13 mouse cellular contexts compared by ENCODE assay signal in genomic region chr12:100269967-100270662, GRCm38 (mm10).
A peak's percentile ranks its signal among the peaks of the same experiment; 100 is the strongest.
DNase-seq lines count a peak whose midpoint lies in the region; ATAC-seq and TF ChIP-seq lines count a peak whose summit lies in the region.
"Had no signal": no experiment of that assay in that cellular context is flagged by ENCODE, and none has a peak within 500 bp of the region (broad histone marks: within the 10 kb centered on the region; RNA-seq: fewer than 3 reads in every experiment).

No protein-coding gene starts in this region.

- no peaks in the 10 kb centered on the region for H3K36me3 ChIP-seq in forebrain, embryonic 12.5 days (replicated peaks)
- H3K36me3 ChIP-seq: embryonic facial prominence, embryonic 15.5 days; liver, embryonic 13.5 days had no signal

- H3K27me3 ChIP-seq in cerebellum, adult 2 months (ENCODE audit: control insufficient read depth, insufficient read depth, low read length) = no peaks in the 10 kb centered on the region
- no peaks in the 10 kb centered on the region for H3K27me3 ChIP-seq in forebrain, embryonic 12.5 days
- H3K27me3 ChIP-seq: liver, embryonic 13.5 days had no signal

- peak overlapping the region; percentile 10; the same call in 1 of the 2 replicates for H3K27ac ChIP-seq in cerebellum, adult 2 months (ENCODE audit: insufficient read depth, low read length)
- peak overlapping the region; percentile 86 for H3K27ac ChIP-seq in layer of hippocampus, adult 2 months
- H3K27ac ChIP-seq in forebrain, embryonic 12.5 days = no peak overlapping the region
- H3K27ac ChIP-seq: embryonic facial prominence, embryonic 15.5 days; liver, embryonic 13.5 days had no signal

- DNase-seq in cerebellum, adult 2 months = peak; percentile 57 to 74
- no peak for DNase-seq in cerebellum, postnatal 10 days
- DNase-seq in layer of hippocampus, adult 2 months (ENCODE audit: low spot score in 2 of 2) = no peak
- DNase-seq in layer of hippocampus, adult 9-10 months (ENCODE audit: low spot score) = no peak
- DNase-seq in 416B (ENCODE audit: low read depth) = peak; percentile 88
- no peak for DNase-seq in layer of hippocampus, postnatal 14 days (ENCODE audit: low spot score in 2 of 2)
- DNase-seq: cerebellum, postnatal 36 days; gastrocnemius, postnatal 14 days; liver, embryonic 13.5 days had no signal

- H3K4me1 ChIP-seq in cerebellum, adult 2 months (ENCODE audit: control insufficient read depth, insufficient read depth, low read length) = peaks cover 57% of the 10 kb centered on the region
- H3K4me1 ChIP-seq in forebrain, embryonic 12.5 days = peaks cover 9% of the 10 kb centered on the region
- H3K4me1 ChIP-seq: embryonic facial prominence, embryonic 15.5 days; liver, embryonic 13.5 days had no signal

- TF ChIP-seq POLR2A in cerebellum, adult 2 months (IDR thresholded peaks at IDR 0.05; ENCODE audit: borderline replicate concordance, insufficient read depth, low read length) = no peak

- H3K9me3 ChIP-seq in forebrain, embryonic 12.5 days = no peaks in the 10 kb centered on the region
- H3K9me3 ChIP-seq: embryonic facial prominence, embryonic 15.5 days; liver, embryonic 13.5 days had no signal

- WGBS in cerebellum, adult 2 months = 53% methylated on average over 9 of the region's 9 CpGs
- 87% methylated on average over 9 of the region's 9 CpGs for WGBS in forebrain, embryonic 12.5 days

- H3K9ac ChIP-seq in forebrain, embryonic 12.5 days = no peak overlapping the region
- H3K9ac ChIP-seq: embryonic facial prominence, embryonic 15.5 days; liver, embryonic 13.5 days had no signal

- ATAC-seq in granulocyte monocyte progenitor cell, adult 5-6 weeks (replicated peaks; ENCODE audit: poor library complexity, severe bottlenecking) = peak; percentile 61
- ATAC-seq in forebrain, embryonic 12.5 days (ENCODE audit: low FRiP score) = no peak
- ATAC-seq: forebrain, embryonic 14.5 days had no signal

- no peak overlapping the region for H3K4me3 ChIP-seq in cerebellum, adult 2 months (replicated peaks; ENCODE audit: insufficient read depth, low read depth, low read length)
- no peak overlapping the region for H3K4me3 ChIP-seq in layer of hippocampus, adult 2 months
- no peak overlapping the region for H3K4me3 ChIP-seq in forebrain, embryonic 12.5 days (replicated peaks)
- H3K4me3 ChIP-seq: embryonic facial prominence, embryonic 15.5 days; liver, embryonic 13.5 days had no signal

- TF ChIP-seq CTCF in cerebellum, adult 2 months (IDR thresholded peaks at IDR 0.05; ENCODE audit: borderline replicate concordance, insufficient read depth, low read depth, low read length) = no peak
- no peak for TF ChIP-seq CTCF in layer of hippocampus, adult 2 months (conservative IDR thresholded peaks at IDR 0.05)

- H3K4me2 ChIP-seq in forebrain, embryonic 12.5 days = no peak overlapping the region
- H3K4me2 ChIP-seq: embryonic facial prominence, embryonic 15.5 days; liver, embryonic 13.5 days had no signal

Comparison
In these comparisons a context has a peak if more than half of its experiments do, and no peak if none do; other contexts are left out.
1. DNase-seq: peak in cerebellum, adult 2 months (2 of 2) and 416B (single experiment); none in cerebellum, postnatal 10 days (0 of 2), layer of hippocampus, adult 2 months (0 of 2), layer of hippocampus, adult 9-10 months (single experiment) and layer of hippocampus, postnatal 14 days (0 of 2).